Mouse (Mus musculus) ES-E14 (cell line): ENCODE measurements around the gene Gm49661. TPM values are rescaled to one million over a fixed set of nuclear protein-coding genes. Genes with fewer than 3 reads are reported as not detected.
A peak's percentile ranks its signal among the peaks of the same experiment; 100 is the strongest.

ENCODE experiments used
- DNase-seq: peaks from one replicate; pipeline ENCODE4 v3.0.0-alpha.2; 2013; ENCODE audit warnings: low read depth, low spot score
- H3K27ac ChIP-seq: 2 replicates; pipeline ENCODE4 v1.5.1; 2012; ENCODE audit warnings: low read depth, mild to moderate bottlenecking, low read length, moderate library complexity, mixed read lengths; ENCODE audit not compliant: poor library complexity, insufficient read depth, severe bottlenecking
- H3K36me3 ChIP-seq: 2 replicates; pipeline ENCODE4 v1.6.1; 2012; ENCODE audit warnings: mild to moderate bottlenecking, low read length, moderate library complexity, mixed read lengths; ENCODE audit not compliant: control insufficient read depth, poor library complexity, insufficient read depth, severe bottlenecking
- H3K4me1 ChIP-seq, 2 experiments: fragments of 150-350 bp in 1 of 2; sonication (generic) in 1 of 2; 2 replicates each; pipeline ENCODE4 v1.6.1; 2012; ENCODE audit warnings: low read length in 2 of 2, mild to moderate bottlenecking in 1 of 2, mixed read lengths in 1 of 2; ENCODE audit not compliant: control insufficient read depth in 2 of 2, insufficient read depth in 2 of 2, poor library complexity in 1 of 2
- H3K4me3 ChIP-seq, 2 experiments: fragments of 150-350 bp in 1 of 2; sonication (generic) in 1 of 2; 2 replicates each; pipeline ENCODE4 v1.5.1; 2012; ENCODE audit warnings: low read length in 2 of 2, low read depth in 1 of 2, mild to moderate bottlenecking in 1 of 2, mixed read lengths in 1 of 2; ENCODE audit not compliant: insufficient read depth in 1 of 2, poor library complexity in 1 of 2, severe bottlenecking in 1 of 2
- H3K9ac ChIP-seq: 2 replicates; pipeline ENCODE4 v1.6.1; 2012; ENCODE audit warnings: low read depth, mild to moderate bottlenecking, low read length, mixed read lengths; ENCODE audit not compliant: poor library complexity, insufficient read depth, severe bottlenecking
- H3K9me3 ChIP-seq: fragments of 150-350 bp; sonication (generic); 2 replicates; pipeline ENCODE4 v1.6.1; 2012; ENCODE audit warnings: low read depth, mild to moderate bottlenecking, low read length; ENCODE audit not compliant: control insufficient read depth, insufficient read depth
- CHD2 ChIP-seq: IDR thresholded peaks from 2 replicates; pipeline ENCODE4 v1.6.1; 2014; ENCODE audit warnings: mild to moderate bottlenecking, low read depth, low read length, inconsistent platforms
- HCFC1 ChIP-seq: IDR thresholded peaks from 2 replicates; pipeline ENCODE4 v1.6.1; 2012; ENCODE audit warnings: low read length, inconsistent platforms, borderline replicate concordance; ENCODE audit not compliant: insufficient read depth
- MAFK ChIP-seq: IDR thresholded peaks from 2 replicates; pipeline ENCODE4 v1.6.1; 2014; ENCODE audit warnings: mild to moderate bottlenecking, low read depth, low read length, inconsistent platforms; ENCODE audit not compliant: insufficient read depth
- ZC3H11A ChIP-seq: IDR thresholded peaks from 2 replicates; pipeline ENCODE4 v1.6.1; 2012; ENCODE audit warnings: low read depth, mild to moderate bottlenecking, inconsistent platforms, low read length, borderline replicate concordance
- ZNF384 ChIP-seq: IDR thresholded peaks from 2 replicates; pipeline ENCODE4 v1.6.1; 2012; ENCODE audit warnings: low read depth, low read length, inconsistent platforms
- in situ Hi-C, 2 experiments: fragments of 600-800 bp; cut with MboI; formaldehyde crosslinking; loops; one replicate each; pipeline ENCODE4 v1.15.1; 2025; ENCODE audit warnings: low sequenced_read_pairs in 2 of 2, inconsistent platforms in 1 of 2; ENCODE audit not compliant: unreplicated experiment in 2 of 2
- total RNA-seq: library from RNA; depleted of rRNA; stranded (reverse); fragments of 300-350 nt; gene quantifications from 2 replicates; pipeline ENCODE4 v1.2.3, GENCODE M21; 2012

The Gm49661 gene
- total RNA-seq, 1 experiment: not detected

- peak overlapping the region in 1 of 2 experiments; percentile 96; a peak in 1 of 4 replicates for H3K4me3 ChIP-seq
- in situ Hi-C loops: loop anchor here in 1 of 2 experiments (25.0 kb wide), 1 partner anchor 441 kb away; no protein-coding TSS in a partner anchor
- DNase-seq: no peak
- no peaks in the 10 kb centered on the region for H3K9me3 ChIP-seq
- no peak overlapping the region for H3K27ac ChIP-seq
- peaks cover 15% of the 10 kb centered on the region for H3K36me3 ChIP-seq
- H3K9ac ChIP-seq: no peak overlapping the region
- peaks cover 4 to 16% of the 10 kb centered on the region in 2 experiments; a peak in 3 of 4 replicates for H3K4me1 ChIP-seq
- TF ChIP-seq HCFC1: no peak
- no peak for TF ChIP-seq MAFK
Measured at GRCm38 (mm10) chr8:84970913-84971312, 1.7 kb upstream of the Gm49661 start.

- no peak for DNase-seq
- TF ChIP-seq CHD2: no peak
- no peak for TF ChIP-seq MAFK
- no peak for TF ChIP-seq ZC3H11A
- no peak for TF ChIP-seq HCFC1
- no peak for TF ChIP-seq ZNF384
- H3K4me1 ChIP-seq: peaks cover 4 to 16% of the 10 kb centered on the region in 2 experiments; a peak in 3 of 4 replicates
- H3K27ac ChIP-seq: no peak overlapping the region
- no peaks in the 10 kb centered on the region for H3K9me3 ChIP-seq
- H3K36me3 ChIP-seq: peaks cover 15% of the 10 kb centered on the region
- peak overlapping the region; percentile 77 to 96 for H3K4me3 ChIP-seq
- in situ Hi-C loops: loop anchor here in 1 of 2 experiments (25.0 kb wide), 1 partner anchor 442 kb away; no protein-coding TSS in a partner anchor
- H3K9ac ChIP-seq: peak overlapping the region; percentile 90
Measured at GRCm38 (mm10) chr8:84970135-84970790, 1.0 kb upstream of the Gm49661 start.

- Histone ChIP-seq H3K9ac (peak overlapping the region; percentile 6; the same call in 1 of the 2 replicates), H3K36me3 (peaks cover 12% of the 10 kb centered on the region), H3K27ac (no peak overlapping the region), H3K4me3 (peak overlapping the region; percentile 77 to 96), H3K9me3 (no peaks in the 10 kb centered on the region), H3K4me1 (peaks cover 2 to 19% of the 10 kb centered on the region in 2 experiments; a peak in 3 of 4 replicates)
- in situ Hi-C loops: loop anchor here in 1 of 2 experiments (25.0 kb wide), 1 partner anchor 444 kb away; no protein-coding TSS in a partner anchor
- no peak for DNase-seq
- TF ChIP-seq MAFK: no peak
- TF ChIP-seq CHD2: no peak
- no peak for TF ChIP-seq ZC3H11A
- TF ChIP-seq HCFC1: no peak
- no peak for TF ChIP-seq ZNF384
Measured at GRCm38 (mm10) chr8:84968650-84969049, 583 bp downstream of the Gm49661 start.

GRCm38 (mm10) chr8:84967532-84968304 lies 1.5 kb downstream of the Gm49661 start:
- in situ Hi-C loops: loop anchor here in 1 of 2 experiments (25.0 kb wide), 1 partner anchor 445 kb away; no protein-coding TSS in a partner anchor
- no peak overlapping the region; the same call in 1 of the 2 replicates for H3K27ac ChIP-seq
- no peak overlapping the region for H3K4me3 ChIP-seq
- H3K4me1 ChIP-seq: peaks cover 2 to 19% of the 10 kb centered on the region in 2 experiments; a peak in 3 of 4 replicates
- peaks cover 16% of the 10 kb centered on the region for H3K36me3 ChIP-seq
- TF ChIP-seq ZNF384 (no peak), ZC3H11A (no peak), CHD2 (no peak), MAFK (no peak), HCFC1 (no peak)
- no peaks in the 10 kb centered on the region for H3K9me3 ChIP-seq
- no peak for DNase-seq
- H3K9ac ChIP-seq: no peak overlapping the region
